Mouse (Mus musculus) small intestine, adult 2 months (tissue): Measurements from ENCODE around the gene Sult2b1.

ENCODE experiments used
- CTCF ChIP-seq: fragments of 200-500 bp; IDR thresholded peaks from 2 replicates; pipeline ENCODE4 v1.5.1; 2012; ENCODE audit warnings: low read depth, mild to moderate bottlenecking, control low read depth, inconsistent platforms, low read length, moderate library complexity, mixed read lengths; ENCODE audit not compliant: insufficient replicate concordance, insufficient read length; ENCODE audit errors: extremely low read depth
- POLR2A ChIP-seq: fragments of 200-500 bp; IDR thresholded peaks from 2 replicates; pipeline ENCODE4 v1.6.1; 2012; ENCODE audit warnings: low read depth, mild to moderate bottlenecking, control low read depth, inconsistent platforms, low read length, moderate library complexity

GRCm38 (mm10) chr7:45794971-45795370 is 10.5 kb upstream of the Sult2b1 start:
- no peak for TF ChIP-seq CTCF
- TF ChIP-seq POLR2A = no peak
